Mouse (Mus musculus) kidney, adult 10 weeks (tissue): ENCODE data around the gene Mtcl1. TPM values are rescaled to one million over a fixed set of nuclear protein-coding genes. Genes with fewer than 3 reads are reported as not detected.

ENCODE experiments used
- polyA plus RNA-seq: library from polyadenylated mRNA; stranded (reverse); fragments of 350-450 nt; fragmentation: Illumina TruSeq; extraction: RNeasy Lipid Tissue Mini Kit (QIAGEN cat#74804); gene quantifications from one replicate; pipeline ENCODE4 v1.2.3, GENCODE M21; 2014; ENCODE audit warnings: low read depth, low replicate concordance

Mtcl1 gene
- 1.6 TPM for polyA plus RNA-seq

DNA sequence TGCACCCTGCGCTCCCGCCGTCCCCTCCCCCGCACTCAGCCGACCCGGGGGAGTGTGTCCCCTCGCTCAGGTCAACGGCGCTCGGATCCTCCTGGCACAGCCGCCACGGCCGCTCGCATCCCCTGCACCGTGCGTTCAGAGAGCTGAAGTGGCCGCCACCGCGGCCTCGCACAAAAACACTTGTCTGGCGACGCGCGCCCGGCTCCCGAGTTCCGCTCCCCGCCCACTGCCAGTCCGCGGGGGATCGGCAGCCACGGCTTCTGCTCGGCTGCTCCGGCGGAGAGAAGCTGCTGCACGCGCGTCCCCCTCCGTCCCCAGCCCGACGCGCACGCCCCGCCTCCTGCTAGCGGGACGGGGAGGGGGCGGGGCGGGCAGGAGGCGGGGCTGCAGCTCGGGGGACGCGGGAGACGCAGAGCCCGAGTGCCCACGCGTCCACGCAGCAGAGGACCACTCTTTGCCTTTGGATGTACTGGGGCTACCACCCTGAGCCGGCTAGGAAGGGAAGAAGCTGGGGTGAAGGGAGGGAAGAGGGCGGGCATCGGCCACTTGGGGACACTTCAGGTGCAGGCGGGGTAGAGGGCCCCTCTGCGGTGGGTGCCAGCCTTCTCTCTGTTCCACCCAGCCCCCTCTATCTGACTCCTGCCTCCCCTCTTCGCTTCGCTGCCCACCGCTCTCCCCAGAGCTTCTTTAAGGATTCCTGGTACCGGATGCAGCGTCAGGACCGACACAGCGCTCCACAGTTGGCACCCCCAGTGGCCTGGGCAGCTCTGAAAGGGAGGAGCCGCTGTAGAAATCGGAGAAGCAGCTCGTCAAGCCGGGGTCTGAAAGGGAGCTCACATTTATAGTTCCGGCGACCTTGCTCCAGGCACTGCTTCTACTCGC lies at the start of gene Mtcl1:
Gene Mtcl1, minus strand, starts transcription at position 291 of the 882 bp plus-strand sequence.

Other genes with a start within 250 kb of the Mtcl1 start
- gene Rab12, start 70.0 kb upstream of the Mtcl1 start, polyA plus RNA-seq, result 77.1 TPM
- not detected for gene Themis3, start 144.9 kb upstream of the Mtcl1 start, polyA plus RNA-seq